Mouse (Mus musculus): ENCODE data around the gene Tmem274. TPM values are rescaled to one million over a fixed set of nuclear protein-coding genes. Genes with fewer than 3 reads are reported as not detected.

The Tmem274 gene
- polyA plus RNA-seq, 1 experiment from 2014 or later: 0.53 TPM

DNA sequence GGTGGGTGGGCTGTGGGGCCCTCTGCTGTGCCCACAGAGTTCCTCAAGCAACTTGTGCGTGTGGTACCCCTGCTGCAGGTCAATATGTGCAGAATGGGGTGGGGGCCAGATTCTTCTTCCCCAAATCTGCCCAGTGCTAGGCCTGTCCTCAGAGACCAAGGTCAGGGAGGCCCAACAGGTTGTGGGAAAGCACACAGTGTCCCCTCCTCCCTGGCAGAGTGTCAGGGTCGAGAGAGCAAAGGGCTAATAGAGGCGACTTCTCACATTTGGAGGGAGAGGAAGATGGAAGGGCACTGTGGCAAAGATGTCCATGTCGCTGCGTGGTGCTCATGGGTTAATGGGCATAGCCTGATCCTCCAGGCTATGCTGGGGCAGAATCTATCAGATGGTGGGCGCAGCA lies 48.6 kb downstream of the Tmem274 start:
- H3K9me3 ChIP-seq (ENCODE audit: control insufficient read depth, low read length): no peaks in the 10 kb centered on the region
- no peaks in the 10 kb centered on the region for H3K36me3 ChIP-seq (ENCODE audit: control insufficient read depth, insufficient read depth, low read length)
- peaks cover 15% of the 10 kb centered on the region for H3K4me1 ChIP-seq (replicated peaks; ENCODE audit: control insufficient read depth, insufficient read depth, low read length)
- H3K27me3 ChIP-seq (ENCODE audit: control insufficient read depth, insufficient read depth, low read depth, low read length): no peaks in the 10 kb centered on the region
- no peak overlapping the region for H3K27ac ChIP-seq (ENCODE audit: low read length)
- WGBS: 65% methylated on average over 6 of the region's 6 CpGs
- H3K9ac ChIP-seq (ENCODE audit: low read length): no peak overlapping the region
- no peak overlapping the region for H3K4me3 ChIP-seq (ENCODE audit: low read length)
- ATAC-seq (ENCODE audit: low read depth): no peak
- H3K4me2 ChIP-seq (ENCODE audit: low read depth, low read length): no peak overlapping the region

DNA sequence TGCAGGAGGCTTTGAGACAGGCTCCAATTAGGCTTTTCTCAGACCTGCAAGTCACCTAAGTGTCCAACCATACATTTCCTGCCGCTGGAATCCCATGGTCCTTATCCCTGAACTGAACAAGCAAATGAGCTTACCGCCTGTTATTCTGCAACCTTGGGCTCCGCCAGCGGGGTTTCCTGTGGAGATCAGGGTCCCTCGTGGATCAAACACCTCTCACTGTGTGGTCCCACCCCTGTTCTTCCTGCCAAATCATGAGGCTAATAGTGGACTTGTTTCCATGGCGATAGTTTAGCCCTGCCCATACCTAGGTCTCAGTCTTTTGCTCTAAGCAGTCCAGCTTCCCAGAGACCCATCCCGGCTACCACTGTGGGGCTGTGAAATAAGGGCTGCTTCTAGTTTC lies 49.2 kb downstream of the Tmem274 start:
- H3K4me1 ChIP-seq (replicated peaks; ENCODE audit: control insufficient read depth, insufficient read depth, low read length): peaks cover 15% of the 10 kb centered on the region
- H3K9me3 ChIP-seq (ENCODE audit: control insufficient read depth, low read length): no peaks in the 10 kb centered on the region
- no peaks in the 10 kb centered on the region for H3K27me3 ChIP-seq (ENCODE audit: control insufficient read depth, insufficient read depth, low read depth, low read length)
- no peak overlapping the region for H3K27ac ChIP-seq (ENCODE audit: low read length)
- H3K4me3 ChIP-seq (ENCODE audit: low read length): no peak overlapping the region
- H3K9ac ChIP-seq (ENCODE audit: low read length): no peak overlapping the region
- no peaks in the 10 kb centered on the region for H3K36me3 ChIP-seq (ENCODE audit: control insufficient read depth, insufficient read depth, low read length)
- H3K4me2 ChIP-seq (ENCODE audit: low read depth, low read length): no peak overlapping the region
- ATAC-seq (ENCODE audit: low read depth): peak; percentile 64
- 32% methylated on average over 7 of the region's 7 CpGs for WGBS

DNA sequence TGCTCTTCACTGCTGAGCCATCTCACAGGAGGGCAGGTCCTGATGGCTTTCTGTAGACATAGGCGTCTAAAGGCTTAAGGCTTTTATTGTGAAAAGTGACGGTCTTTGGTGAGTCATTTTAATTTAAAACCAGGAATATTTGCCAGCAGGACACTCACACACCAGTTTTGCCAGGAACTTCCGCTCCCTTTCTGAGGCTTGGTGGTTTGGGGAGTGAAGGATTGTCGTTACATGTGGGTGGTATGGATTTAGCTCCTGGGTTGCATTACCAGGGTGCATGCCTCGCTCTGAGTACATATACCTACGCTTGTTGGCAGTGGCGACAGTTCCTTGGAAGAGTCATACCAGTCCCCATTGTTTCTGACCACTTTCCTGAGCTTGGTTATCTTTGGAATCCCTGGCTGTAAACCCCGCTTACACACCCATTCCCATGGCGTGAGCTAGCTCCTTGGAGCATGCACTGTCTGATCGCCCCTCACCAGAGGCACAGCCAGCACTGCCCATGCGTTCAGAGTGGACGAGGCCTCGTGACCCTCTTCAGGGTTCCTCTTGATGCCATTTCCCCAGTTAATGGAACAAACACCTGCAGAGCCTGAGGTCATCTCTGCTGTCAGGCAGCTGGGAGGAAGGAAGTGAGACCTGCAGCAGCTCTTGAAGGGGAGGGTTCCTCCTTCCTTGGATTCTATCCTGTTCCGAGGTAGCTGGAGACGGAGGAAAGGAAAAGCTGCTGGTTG lies 50.6 kb downstream of the Tmem274 start:
- Histone ChIP-seq H3K27ac (ENCODE audit: low read length) (no peak overlapping the region; the same call in 1 of the 2 replicates), H3K4me3 (ENCODE audit: low read length) (no peak overlapping the region), H3K9ac (ENCODE audit: low read length) (no peak overlapping the region), H3K9me3 (ENCODE audit: control insufficient read depth, low read length) (no peaks in the 10 kb centered on the region), H3K27me3 (ENCODE audit: control insufficient read depth, insufficient read depth, low read depth, low read length) (no peaks in the 10 kb centered on the region), H3K4me2 (ENCODE audit: low read depth, low read length) (no peak overlapping the region), H3K36me3 (ENCODE audit: control insufficient read depth, insufficient read depth, low read length) (0 out of 2 replicates have a peak, but pooled peaks cover under 1% of the 10 kb centered on the region), H3K4me1 (replicated peaks; ENCODE audit: control insufficient read depth, insufficient read depth, low read length) (peaks cover 15% of the 10 kb centered on the region)
- 65% methylated on average over 15 of the region's 15 CpGs for WGBS
- ATAC-seq (ENCODE audit: low read depth): peak; percentile 11; the same call in 1 of the 2 replicates

DNA sequence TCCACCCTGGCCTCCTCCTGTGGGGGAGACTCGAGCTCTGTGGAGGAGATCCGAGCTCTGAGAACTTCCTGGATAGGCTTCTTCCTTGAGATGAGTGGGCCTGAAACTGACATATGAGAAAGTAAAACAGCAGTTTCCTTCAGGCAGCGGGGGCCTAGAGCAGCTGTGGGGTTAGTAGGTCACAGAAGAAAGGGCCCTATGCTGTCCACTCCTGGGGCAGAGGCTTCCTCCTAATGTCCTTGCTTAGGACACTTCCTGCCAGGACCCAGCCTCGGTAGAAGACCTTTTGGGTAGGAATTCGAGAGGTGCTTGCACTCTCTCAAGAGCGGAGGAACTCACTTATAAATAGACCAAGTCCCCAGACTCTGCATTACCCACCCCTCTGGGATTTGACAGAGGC lies 52.5 kb downstream of the Tmem274 start:
- Histone ChIP-seq H3K36me3 (ENCODE audit: control insufficient read depth, insufficient read depth, low read length) (0 out of 2 replicates have a peak, but pooled peaks cover 2% of the 10 kb centered on the region), H3K4me3 (ENCODE audit: low read length) (no peak overlapping the region), H3K4me1 (replicated peaks; ENCODE audit: control insufficient read depth, insufficient read depth, low read length) (peaks cover 15% of the 10 kb centered on the region), H3K9me3 (ENCODE audit: control insufficient read depth, low read length) (no peaks in the 10 kb centered on the region), H3K9ac (ENCODE audit: low read length) (no peak overlapping the region), H3K27ac (ENCODE audit: low read length) (no peak overlapping the region), H3K4me2 (ENCODE audit: low read depth, low read length) (no peak overlapping the region), H3K27me3 (ENCODE audit: control insufficient read depth, insufficient read depth, low read depth, low read length) (no peaks in the 10 kb centered on the region)
- 59% methylated on average over 6 of the region's 6 CpGs for WGBS
- ATAC-seq (ENCODE audit: low read depth): no peak

Other genes with a start within 250 kb of the Tmem274 start
- 31.1 and 32.5 TPM in 2 replicates for gene Kif1b, start 169.7 kb upstream of the Tmem274 start, polyA plus RNA-seq (2015; fragmentation: Nextera tagmentation; extraction: Ambion mirVana)
- 30.9 and 33.8 TPM in 2 replicates for gene Ube4b, start 50.6 kb upstream of the Tmem274 start, polyA plus RNA-seq (2015; fragmentation: Nextera tagmentation; extraction: Ambion mirVana)
- gene Rbp7, start 22.4 kb upstream of the Tmem274 start, polyA plus RNA-seq (2015; fragmentation: Nextera tagmentation; extraction: Ambion mirVana): 2.0 and 3.4 TPM in 2 replicates
- gene Nmnat1, start 7.8 kb downstream of the Tmem274 start, polyA plus RNA-seq (2015; fragmentation: Nextera tagmentation; extraction: Ambion mirVana): 10.3 and 11.9 TPM in 2 replicates
- 35.2 and 40.7 TPM in 2 replicates for gene Lzic, start 7.9 kb downstream of the Tmem274 start, polyA plus RNA-seq (2015; fragmentation: Nextera tagmentation; extraction: Ambion mirVana)
- gene Ctnnbip1, start 40.9 kb downstream of the Tmem274 start, polyA plus RNA-seq (2015; fragmentation: Nextera tagmentation; extraction: Ambion mirVana): 57.5 and 59.7 TPM in 2 replicates
- 13.6 and 15.3 TPM in 2 replicates for gene Clstn1, start 109.1 kb downstream of the Tmem274 start, polyA plus RNA-seq (2015; fragmentation: Nextera tagmentation; extraction: Ambion mirVana)
- 5.7 and 5.9 TPM in 2 replicates for gene Pik3cd, start 225.2 kb downstream of the Tmem274 start, polyA plus RNA-seq (2015; fragmentation: Nextera tagmentation; extraction: Ambion mirVana)

Measured in lung, embryonic 16.5 days (tissue).